Mouse (Mus musculus) mature B cell (primary cell): ENCODE results near the gene Sprr2i.

Experiments
- in situ Hi-C: fragments of 300-500 bp; cut with MboI; formaldehyde crosslinking; loops from 2 replicates; pipeline ENCODE4 v1.14.3; 2019

Sprr2i gene

GRCm38 (mm10) chr3:92407691-92408090 lies at the start of gene Sprr2i:
TSS of gene Sprr2i (plus strand) at chr3:92407991.
- in situ Hi-C loops = no loop called here

DNA sequence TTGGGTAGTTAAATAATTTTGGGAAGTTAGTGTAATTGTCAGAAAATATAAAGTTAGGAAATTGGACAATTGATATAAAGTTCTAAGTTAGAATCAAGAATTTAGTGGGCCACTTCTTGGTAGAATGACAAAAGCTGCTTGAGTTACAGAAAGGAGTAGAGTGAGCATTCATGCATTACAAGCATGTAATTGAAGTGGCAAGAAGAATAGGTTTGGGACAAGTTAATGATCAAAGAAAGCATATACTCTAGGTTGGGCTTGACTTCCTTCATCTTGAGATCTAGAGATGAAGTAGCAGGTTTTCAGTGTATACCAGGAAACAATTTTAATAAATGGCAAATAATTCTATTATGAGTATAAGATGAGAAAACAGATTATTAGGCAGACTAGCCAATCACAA lies 46.2 kb upstream of the Sprr2i start:
- in situ Hi-C loops = no loop called here

GRCm38 (mm10) chr3:92364887-92365286 lies 42.9 kb upstream of the Sprr2i start, which contains the start of gene Sprr2f:
TSS of gene Sprr2f (plus strand) at chr3:92365187.
- in situ Hi-C loops = no loop called here

DNA sequence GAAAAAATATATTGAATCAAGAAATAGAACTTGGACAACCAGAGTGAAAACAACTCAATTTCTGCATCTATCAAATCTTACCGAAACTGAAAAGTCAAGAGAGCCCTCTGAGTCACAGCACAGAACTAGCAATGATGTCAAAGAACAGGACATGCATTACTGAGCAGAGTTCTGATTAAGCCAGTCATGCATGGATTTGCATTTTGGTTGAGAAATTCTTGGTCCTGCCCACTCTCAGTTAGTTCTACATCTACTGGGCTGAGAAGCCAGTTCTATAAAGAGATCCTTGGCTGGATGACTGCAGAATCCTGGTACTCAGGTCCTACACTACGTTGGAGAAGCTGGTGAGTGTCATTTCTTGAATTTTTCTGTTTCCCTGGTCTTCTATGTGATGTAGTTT lies 34.2 kb upstream of the Sprr2i start:
- in situ Hi-C loops = no loop called here

DNA sequence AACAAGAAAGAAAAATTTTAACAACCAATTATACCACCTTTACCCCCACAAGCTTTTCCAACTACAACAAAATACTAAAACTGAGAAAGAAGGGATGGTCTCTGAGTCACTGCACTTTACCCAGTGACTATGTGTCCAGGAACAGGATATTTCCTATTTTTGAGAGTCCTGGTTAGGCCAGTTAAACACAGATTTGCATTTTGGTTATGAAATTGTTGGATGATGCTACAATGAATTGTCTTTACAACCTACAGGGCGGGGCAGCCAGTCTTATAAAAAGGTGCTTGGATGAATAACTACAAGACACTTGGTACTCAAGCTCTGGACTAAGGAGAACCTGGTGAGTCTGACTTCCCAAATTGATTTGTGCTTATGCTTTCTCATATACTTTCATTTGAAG lies 22.4 kb upstream of the Sprr2i start, which contains the start of gene Sprr2h:
Sprr2h (plus strand) TSS at position 301 of the 400 bp plus-strand sequence.
- in situ Hi-C loops = no loop called here

DNA sequence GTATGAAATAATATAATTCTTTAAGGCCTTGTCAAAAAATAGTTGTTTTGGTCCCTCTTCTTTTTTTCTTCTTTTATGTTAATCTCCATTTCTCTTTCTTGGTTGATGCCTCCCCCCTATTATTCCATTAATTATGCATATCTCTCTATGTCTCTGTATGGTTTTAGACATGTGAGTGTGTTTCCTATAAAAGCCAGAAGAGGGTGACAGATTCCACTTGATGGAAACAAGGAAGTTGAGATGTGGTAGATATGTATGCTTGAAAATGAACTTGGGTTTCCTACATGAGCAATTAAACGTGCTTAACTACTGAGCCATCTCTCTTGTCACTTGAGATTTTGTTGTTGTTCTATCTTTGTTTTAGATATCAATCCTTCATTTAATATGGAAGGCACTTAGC lies 13.5 kb upstream of the Sprr2i start:
- in situ Hi-C loops = no loop called here

GRCm38 (mm10) chr3:92417782-92418181 lies 10.0 kb downstream of the Sprr2i start, which contains the start of gene Sprr2j-ps:
TSS of gene Sprr2j-ps (plus strand) at chr3:92418082.
- in situ Hi-C loops = no loop called here

DNA sequence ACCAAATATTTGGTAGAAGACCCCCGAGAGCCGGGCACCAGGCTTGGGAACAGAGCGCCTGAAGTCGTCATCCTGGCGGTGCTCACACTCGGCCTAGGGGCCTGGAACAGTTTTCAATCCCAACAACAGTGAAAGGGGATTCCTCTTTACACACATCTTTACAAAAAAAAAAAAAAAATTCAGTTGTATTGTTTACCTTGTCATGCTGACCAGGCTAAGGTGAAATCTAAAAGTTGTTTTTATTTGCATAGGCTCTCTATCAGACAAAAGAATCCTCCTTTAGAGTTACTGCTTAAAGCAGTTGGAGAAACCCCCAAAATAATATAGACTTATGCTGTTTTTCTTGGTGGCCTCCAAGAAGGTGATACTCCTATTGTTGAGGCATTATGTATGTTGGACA lies 21.5 kb downstream of the Sprr2i start, which contains the start of gene Gm9774:
Gm9774 (minus strand) TSS at position 101 of the 400 bp plus-strand sequence.
- in situ Hi-C loops = no loop called here

GRCm38 (mm10) chr3:92432282-92432681 lies 24.5 kb downstream of the Sprr2i start, which contains the start of gene Sprr2k:
TSS of gene Sprr2k (plus strand) at chr3:92432582.
- in situ Hi-C loops = no loop called here

GRCm38 (mm10) chr3:92438689-92439088 lies 30.9 kb downstream of the Sprr2i start, which contains the start of gene Sprr1b:
TSS of gene Sprr1b (minus strand) at chr3:92438789.
- in situ Hi-C loops = no loop called here

GRCm38 (mm10) chr3:92440177-92440576 lies 32.4 kb downstream of the Sprr2i start:
- in situ Hi-C loops = no loop called here

GRCm38 (mm10) chr3:92455151-92455550 lies 47.4 kb downstream of the Sprr2i start:
- in situ Hi-C loops = no loop called here

DNA sequence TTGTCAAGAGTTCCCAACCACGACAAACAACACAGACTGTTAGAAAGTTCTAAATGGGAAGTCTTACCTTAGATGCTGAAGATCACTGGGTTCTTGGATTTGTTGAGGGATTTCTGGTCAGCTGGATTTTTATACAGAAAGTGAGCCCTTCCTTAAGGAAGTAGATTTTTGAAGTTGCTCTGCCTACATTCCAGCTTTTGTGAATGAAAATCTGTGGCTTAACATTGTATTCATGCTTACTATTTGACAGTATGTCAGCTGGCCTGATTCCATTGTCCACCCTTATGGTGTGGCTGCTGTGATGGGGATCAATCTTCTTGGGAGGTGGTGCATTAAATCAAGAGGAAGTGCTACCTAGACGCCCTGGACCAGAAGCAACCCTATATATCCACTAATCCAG lies 50.8 kb downstream of the Sprr2i start, which contains the start of gene Sprr3:
Sprr3 (minus strand) TSS at position 101 of the 400 bp plus-strand sequence.
- in situ Hi-C loops = no loop called here
